Mouse (Mus musculus) limb, embryonic 11.5 days (tissue): ENCODE data around the gene Cd109. TPM values are rescaled to one million over a fixed set of nuclear protein-coding genes. Genes with fewer than 3 reads are reported as not detected.

Experiments
- ATAC-seq: fragments of 200-750 bp; cut with Nextera tagmentation; 2 replicates; pipeline ENCODE4 v1.8.0; 2017; ENCODE audit warnings: low read depth; ENCODE audit not compliant: insufficient number of reproducible peaks, low FRiP score, low TSS enrichment
- DNase-seq: peaks from one replicate; pipeline ENCODE4 v3.0.0-alpha.2; 2015; ENCODE audit warnings: low spot score
- H3K27ac ChIP-seq: fragments of 300-500 bp; sonication (generic); replicated peaks from 2 replicates; pipeline ENCODE4 v1.5.1; 2014; ENCODE audit warnings: low read depth, mild to moderate bottlenecking, low read length
- H3K27me3 ChIP-seq: fragments of 300-500 bp; sonication (generic); 2 replicates; pipeline ENCODE4 v1.6.1; 2014; ENCODE audit warnings: mild to moderate bottlenecking, low read length, mixed read lengths; ENCODE audit not compliant: control insufficient read depth, insufficient read depth
- H3K36me3 ChIP-seq: fragments of 300-500 bp; sonication (generic); 2 replicates; pipeline ENCODE4 v1.6.1; 2014; ENCODE audit warnings: mild to moderate bottlenecking, low read length, moderate library complexity, mixed read lengths; ENCODE audit not compliant: control insufficient read depth, insufficient read depth
- H3K4me1 ChIP-seq: fragments of 300-500 bp; sonication (generic); 2 replicates; pipeline ENCODE4 v1.6.1; 2014; ENCODE audit warnings: low read length, mixed read lengths; ENCODE audit not compliant: control insufficient read depth, insufficient read depth
- H3K4me2 ChIP-seq: fragments of 300-500 bp; sonication (generic); 2 replicates; pipeline ENCODE4 v1.6.1; 2014; ENCODE audit warnings: low read depth, mild to moderate bottlenecking, moderate library complexity; ENCODE audit not compliant: severe bottlenecking
- H3K4me3 ChIP-seq: fragments of 300-500 bp; sonication (generic); 2 replicates; pipeline ENCODE4 v1.5.1; 2014; ENCODE audit warnings: low read depth, low read length
- H3K9ac ChIP-seq: fragments of 300-500 bp; sonication (generic); 2 replicates; pipeline ENCODE4 v1.6.1; 2014; ENCODE audit warnings: mild to moderate bottlenecking, low read length
- H3K9me3 ChIP-seq: fragments of 300-500 bp; sonication (generic); 2 replicates; pipeline ENCODE4 v1.6.1; 2016; ENCODE audit warnings: low read length; ENCODE audit not compliant: control insufficient read depth
- WGBS: fragments of 180-500 bp; shearing (Covaris S2); extraction: QIAGEN DNeasy Blood & Tissue Kit; methylation state at CpG from one replicate; pipeline ENCODE4 v1.1.7; 2014; 5-methylcytosine and 5-hydroxymethylcytosine counted together
- polyA plus RNA-seq: library from polyadenylated mRNA; unstranded; fragments of >200 nt; fragmentation: Nextera tagmentation; extraction: Ambion mirVana; gene quantifications from 2 replicates; pipeline ENCODE4 v1.2.1, GENCODE M21; 2014

Gene Cd109
- polyA plus RNA-seq, 1 experiment from 2014 or later = 5.0 TPM

DNA sequence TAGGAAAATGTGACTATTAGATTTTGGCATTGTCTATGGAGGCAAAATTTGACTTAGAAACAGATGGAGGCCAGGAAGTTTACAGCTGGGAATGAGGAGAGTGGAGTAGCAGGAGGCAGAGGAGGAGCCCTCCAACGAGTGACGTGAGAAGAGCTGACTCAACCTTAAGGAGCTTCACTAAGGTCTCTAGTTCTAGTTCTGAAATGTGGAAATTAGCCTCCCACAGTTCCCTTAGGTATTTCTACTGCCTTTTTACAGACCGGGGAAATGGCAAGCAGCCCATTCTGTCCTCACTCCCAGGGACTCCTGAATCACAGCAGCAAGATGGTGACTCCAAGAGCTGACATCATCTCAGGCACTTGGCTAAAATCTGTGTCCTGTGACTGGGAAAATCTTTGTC, 134.9 kb downstream of the Cd109 start:
- Histone ChIP-seq H3K36me3 (no peaks in the 10 kb centered on the region), H3K4me1 (no peaks in the 10 kb centered on the region), H3K4me2 (no peak overlapping the region), H3K27me3 (no peaks in the 10 kb centered on the region), H3K9me3 (no peaks in the 10 kb centered on the region), H3K9ac (no peak overlapping the region), H3K27ac (no peak overlapping the region), H3K4me3 (no peak overlapping the region)
- ATAC-seq = no peak
- WGBS = 75% methylated on average over 3 of the region's 3 CpGs
- DNase-seq = no peak

Other genes with a start within 250 kb of the Cd109 start
- gene Dppa5a, start 247.4 kb upstream of the Cd109 start, polyA plus RNA-seq = 0.33 TPM in 1 of 2 replicates, not detected in the other
- 1.5 and 1.6 TPM in 2 replicates for gene Ooep, start 236.8 kb upstream of the Cd109 start, polyA plus RNA-seq
- gene Ddx43, start 219.8 kb upstream of the Cd109 start, polyA plus RNA-seq = 0.17 and 0.47 TPM in 2 replicates
- gene Cgas, start 172.3 kb upstream of the Cd109 start, polyA plus RNA-seq = 0.92 and 1.3 TPM in 2 replicates
- gene Mto1, start 167.3 kb upstream of the Cd109 start, polyA plus RNA-seq = 22.1 and 22.6 TPM in 2 replicates
- 0.36 and 0.54 TPM in 2 replicates for gene Gm17324, start 166.8 kb upstream of the Cd109 start, polyA plus RNA-seq
- 5,036 and 5,240 TPM in 2 replicates for gene Eef1a1, start 126.4 kb upstream of the Cd109 start, polyA plus RNA-seq
- 14.6 and 15.0 TPM in 2 replicates for gene Slc17a5, start 27.5 kb upstream of the Cd109 start, polyA plus RNA-seq